In genomic region chr2:122069922-122070321, GRCm38 (mm10) we compare ENCODE assay signal across 9 mouse cellular contexts. TPM values are rescaled to one million over a fixed set of nuclear protein-coding genes. Genes with fewer than 3 reads are reported as not detected.
DNase-seq lines count a peak whose midpoint lies in the region; ATAC-seq and TF ChIP-seq lines count a peak whose summit lies in the region.
"Had no signal": no experiment of that assay in that cellular context is flagged by ENCODE, and none has a peak within 500 bp of the region (broad histone marks: within the 10 kb centered on the region; RNA-seq: fewer than 3 reads in every experiment).

No protein-coding gene starts in this region.

- no peak for TF ChIP-seq POLR2A in heart, adult 2 months (IDR thresholded peaks at IDR 0.05; ENCODE audit: insufficient read depth, low read depth, low read length)
- TF ChIP-seq POLR2A in thymus, adult 2 months (IDR thresholded peaks at IDR 0.05; ENCODE audit: control insufficient read depth, extremely low read depth, insufficient read depth, low read length, poor library complexity): no peak

- 27% methylated on average over 5 of the region's 5 CpGs for WGBS in heart, adult 2 months
- 39% methylated on average over 5 of the region's 5 CpGs for WGBS in heart, embryonic 12.5 days
- WGBS in thymus, adult 2 months: 31% methylated on average over 5 of the region's 5 CpGs

- TF ChIP-seq CTCF in heart, adult 2 months (IDR thresholded peaks at IDR 0.05): peak; percentile 93
- TF ChIP-seq CTCF in thymus, adult 2 months (IDR thresholded peaks at IDR 0.05; ENCODE audit: borderline replicate concordance, control insufficient read depth, extremely low read depth, insufficient read depth, low read length, poor library complexity): no peak

- peak; percentile 29 to 66 for DNase-seq in heart, adult 2 months
- DNase-seq in thymus, adult 2 months: peak; percentile 66
- DNase-seq in thymus, adult 18-20 months: no peak
- peak; percentile 53 for DNase-seq in c-Kit-positive CD71-positive TER-119-negative erythroid progenitor cells, embryonic 14.5 days (ENCODE audit: low read depth)
- peak; percentile 61 to 71 for DNase-seq in heart, postnatal 36 days
- peak; percentile 64 for DNase-seq in thymus, postnatal 25 days

- H3K4me2 ChIP-seq in heart, embryonic 12.5 days: no peak overlapping the region
- H3K4me2 ChIP-seq: embryonic facial prominence, embryonic 13.5 days had no signal

- H3K4me1 ChIP-seq in heart, adult 2 months (ENCODE audit: control insufficient read depth, insufficient read depth, low read length): no peaks in the 10 kb centered on the region
- H3K4me1 ChIP-seq in heart, embryonic 12.5 days (replicated peaks): peaks cover 6% of the 10 kb centered on the region; the same call in 1 of the 2 replicates
- no peaks in the 10 kb centered on the region for H3K4me1 ChIP-seq in thymus, adult 2 months (replicated peaks; ENCODE audit: control insufficient read depth, insufficient read depth, low read length)
- H3K4me1 ChIP-seq: embryonic facial prominence, embryonic 13.5 days had no signal

- H3K27me3 ChIP-seq in heart, adult 2 months (ENCODE audit: control insufficient read depth, insufficient read depth, low read length): no peaks in the 10 kb centered on the region
- H3K27me3 ChIP-seq in heart, embryonic 12.5 days (replicated peaks): no peaks in the 10 kb centered on the region
- H3K27me3 ChIP-seq in thymus, adult 2 months (ENCODE audit: control insufficient read depth, insufficient read depth, low read length): no peaks in the 10 kb centered on the region
- H3K27me3 ChIP-seq: embryonic facial prominence, embryonic 13.5 days had no signal

- no peaks in the 10 kb centered on the region for H3K79me2 ChIP-seq in heart, adult 2 months (replicated peaks; ENCODE audit: control insufficient read depth, insufficient read depth, low read length)

- no peak overlapping the region for H3K27ac ChIP-seq in heart, adult 2 months
- H3K27ac ChIP-seq in heart, embryonic 12.5 days (ENCODE audit: poor library complexity, severe bottlenecking): no peak overlapping the region
- H3K27ac ChIP-seq in thymus, adult 2 months (ENCODE audit: control insufficient read depth, insufficient read depth, low read length): no peak overlapping the region
- H3K27ac ChIP-seq: embryonic facial prominence, embryonic 13.5 days had no signal

- no peaks in the 10 kb centered on the region for H3K36me3 ChIP-seq in heart, adult 2 months (ENCODE audit: control insufficient read depth, insufficient read depth, low read length)
- peaks cover 63% of the 10 kb centered on the region for H3K36me3 ChIP-seq in heart, embryonic 12.5 days
- peaks cover 20% of the 10 kb centered on the region for H3K36me3 ChIP-seq in thymus, adult 2 months (ENCODE audit: control insufficient read depth, insufficient read depth, low read length)

- H3K9ac ChIP-seq in heart, adult 2 months (ENCODE audit: low read depth, low read length): no peak overlapping the region
- H3K9ac ChIP-seq in heart, embryonic 12.5 days: no peak overlapping the region
- H3K9ac ChIP-seq: embryonic facial prominence, embryonic 13.5 days had no signal

- intact Hi-C loops in heart, adult 2 months (cut with DNase I): loop anchor here (1.0 to 5.0 kb wide), 3 partner anchors 90 to 487 kb away; partner anchors contain the start of gene Trim69
- intact Hi-C loops in heart, postnatal 36 days (cut with DNase I): loop anchor here (1.0 to 5.0 kb wide), 3 partner anchors 90 to 232 kb away; partner anchors contain the start of gene Trim69

- ATAC-seq in heart, embryonic 12.5 days (ENCODE audit: insufficient number of reproducible peaks, low FRiP score): no peak
- peak; percentile 83 for ATAC-seq in megakaryocyte progenitor cell, adult 5-6 weeks (replicated peaks; ENCODE audit: poor library complexity)

- no peak overlapping the region for H3K4me3 ChIP-seq in heart, adult 2 months
- no peak overlapping the region for H3K4me3 ChIP-seq in heart, embryonic 12.5 days
- H3K4me3 ChIP-seq in thymus, adult 2 months (ENCODE audit: control insufficient read depth, insufficient read depth, low read length): no peak overlapping the region
- H3K4me3 ChIP-seq: embryonic facial prominence, embryonic 13.5 days had no signal

- TF ChIP-seq EP300 in heart, adult 2 months (IDR thresholded peaks at IDR 0.05; ENCODE audit: insufficient read depth, low read depth, low read length): no peak

- no peaks in the 10 kb centered on the region for H3K9me3 ChIP-seq in heart, embryonic 12.5 days (replicated peaks)
- H3K9me3 ChIP-seq: embryonic facial prominence, embryonic 13.5 days had no signal

RNA-seq across cellular contexts. Expression of gene Eif3j1, which starts 41.6 kb away (rescaled TPM):
- total RNA-seq in heart, adult 2 months (2021): 10 to 100 TPM; 20.0 to 22.2 TPM
- polyA plus RNA-seq in heart, adult 2 months (2012; rRNA removed): 4.7 and 15.6 TPM in 2 replicates
- 14.2 and 15.7 TPM in 2 replicates for polyA plus RNA-seq in heart, embryonic 12.5 days (2016; fragmentation: Nextera tagmentation; extraction: Ambion mirVana)
- 5.3 and 9.3 TPM in 2 replicates for polyA plus RNA-seq in thymus, adult 2 months (2012; rRNA removed)
- 10 to 100 TPM; 22.7 to 23.8 TPM for total RNA-seq in heart, postnatal 36 days (2021)
- 33.0 and 33.2 TPM in 2 replicates for total RNA-seq in megakaryocyte progenitor cell, adult 5-6 weeks (2015)
- 29.2 and 29.4 TPM in 2 replicates for total RNA-seq in megakaryocyte progenitor cell, adult 5-6 weeks (2017)

RNA-seq across cellular contexts. Expression of gene Spg11, which starts 48.3 kb away (rescaled TPM):
- total RNA-seq in heart, adult 2 months (2021): 10 to 100 TPM; 10.8 to 11.3 TPM
- 3.8 and 6.7 TPM in 2 replicates for polyA plus RNA-seq in heart, adult 2 months (2012; rRNA removed)
- 8.3 and 8.8 TPM in 2 replicates for polyA plus RNA-seq in heart, embryonic 12.5 days (2016; fragmentation: Nextera tagmentation; extraction: Ambion mirVana)
- polyA plus RNA-seq in thymus, adult 2 months (2012; rRNA removed): 14.0 and 14.9 TPM in 2 replicates
- 10 to 100 TPM; 10.7 to 11.0 TPM for total RNA-seq in heart, postnatal 36 days (2021)
- total RNA-seq in megakaryocyte progenitor cell, adult 5-6 weeks (2015): 8.9 and 10.5 TPM in 2 replicates
- 11.3 and 13.4 TPM in 2 replicates for total RNA-seq in megakaryocyte progenitor cell, adult 5-6 weeks (2017)

Comparison
In these comparisons a context has a peak if more than half of its experiments do, and no peak if none do; other contexts are left out.
1. DNase-seq: peak in heart, adult 2 months (2 of 2), thymus, adult 2 months (single experiment), c-Kit-positive CD71-positive TER-119-negative erythroid progenitor cells, embryonic 14.5 days (single experiment), heart, postnatal 36 days (2 of 2) and thymus, postnatal 25 days (single experiment); none in thymus, adult 18-20 months (0 of 2).